Mouse (Mus musculus) forebrain, embryonic 13.5 days (tissue): ENCODE results near the gene Hist1h2ad. TPM values are rescaled to one million over a fixed set of nuclear protein-coding genes. Genes with fewer than 3 reads are reported as not detected.
"Not testable (repeated sequence)": the region's sequence is repeated elsewhere in the genome, so short reads cannot be mapped to it uniquely, and the experiment has no call there.

Experiments
- ATAC-seq: fragments of 200-750 bp; cut with Nextera tagmentation; 2 replicates; pipeline ENCODE4 v1.8.0; 2017
- H3K27ac ChIP-seq: fragments of 300-500 bp; sonication (generic); 2 replicates; pipeline ENCODE4 v1.5.1; 2015; ENCODE audit warnings: inconsistent platforms, mild to moderate bottlenecking, moderate library complexity
- H3K27me3 ChIP-seq: fragments of 300-500 bp; sonication (generic); 2 replicates; pipeline ENCODE4 v1.6.1; 2015; ENCODE audit warnings: mild to moderate bottlenecking, inconsistent platforms
- H3K36me3 ChIP-seq: fragments of 300-500 bp; sonication (generic); 2 replicates; pipeline ENCODE4 v1.6.1; 2015; ENCODE audit warnings: mild to moderate bottlenecking, inconsistent platforms; ENCODE audit not compliant: poor library complexity, severe bottlenecking
- H3K4me1 ChIP-seq: fragments of 300-500 bp; sonication (generic); 2 replicates; pipeline ENCODE4 v1.6.1; 2015; ENCODE audit warnings: inconsistent platforms
- H3K4me2 ChIP-seq: fragments of 300-500 bp; sonication (generic); 2 replicates; pipeline ENCODE4 v1.6.1; 2015; ENCODE audit warnings: inconsistent platforms, mild to moderate bottlenecking, moderate library complexity
- H3K4me3 ChIP-seq: fragments of 300-500 bp; sonication (generic); 2 replicates; pipeline ENCODE4 v1.5.1; 2015; ENCODE audit warnings: mild to moderate bottlenecking, inconsistent platforms
- H3K9ac ChIP-seq: fragments of 300-500 bp; sonication (generic); 2 replicates; pipeline ENCODE4 v1.6.1; 2015; ENCODE audit warnings: mild to moderate bottlenecking, inconsistent platforms
- H3K9me3 ChIP-seq: fragments of 300-500 bp; sonication (generic); replicated peaks from 2 replicates; pipeline ENCODE4 v1.6.1; 2016; ENCODE audit warnings: inconsistent platforms
- WGBS: fragments of 180-500 bp; shearing (Covaris S2); methylation state at CpG from one replicate; pipeline ENCODE4 v1.1.7; 2015; 5-methylcytosine and 5-hydroxymethylcytosine counted together
- polyA plus RNA-seq: library from polyadenylated mRNA; unstranded; fragments of >200 nt; fragmentation: Nextera tagmentation; extraction: Ambion mirVana; gene quantifications from 2 replicates; pipeline ENCODE4 v1.2.1, GENCODE M21; 2015

Gene Hist1h2ad
- polyA plus RNA-seq, 1 experiment from 2014 or later = 4.8 TPM

- 0 out of 2 replicates have a peak, but pooled peaks have one; percentile 11 for ATAC-seq
- H3K9me3 ChIP-seq = no peaks in the 10 kb centered on the region
- WGBS = under 1% methylated on average over 21 of the region's 21 CpGs
- H3K4me3 ChIP-seq = peak overlapping the region; percentile 50
- peak overlapping the region; percentile 85 for H3K9ac ChIP-seq
- peak overlapping the region; percentile 99 for H3K27ac ChIP-seq
- no peaks in the 10 kb centered on the region for H3K27me3 ChIP-seq
- peak overlapping the region; percentile 76 for H3K4me2 ChIP-seq
- H3K36me3 ChIP-seq = no peaks in the 10 kb centered on the region
- peaks cover 40% of the 10 kb centered on the region for H3K4me1 ChIP-seq
These were observed 10.9 kb downstream of the Hist1h2ad start for GRCm38 (mm10) chr13:23585029-23585441.

DNA sequence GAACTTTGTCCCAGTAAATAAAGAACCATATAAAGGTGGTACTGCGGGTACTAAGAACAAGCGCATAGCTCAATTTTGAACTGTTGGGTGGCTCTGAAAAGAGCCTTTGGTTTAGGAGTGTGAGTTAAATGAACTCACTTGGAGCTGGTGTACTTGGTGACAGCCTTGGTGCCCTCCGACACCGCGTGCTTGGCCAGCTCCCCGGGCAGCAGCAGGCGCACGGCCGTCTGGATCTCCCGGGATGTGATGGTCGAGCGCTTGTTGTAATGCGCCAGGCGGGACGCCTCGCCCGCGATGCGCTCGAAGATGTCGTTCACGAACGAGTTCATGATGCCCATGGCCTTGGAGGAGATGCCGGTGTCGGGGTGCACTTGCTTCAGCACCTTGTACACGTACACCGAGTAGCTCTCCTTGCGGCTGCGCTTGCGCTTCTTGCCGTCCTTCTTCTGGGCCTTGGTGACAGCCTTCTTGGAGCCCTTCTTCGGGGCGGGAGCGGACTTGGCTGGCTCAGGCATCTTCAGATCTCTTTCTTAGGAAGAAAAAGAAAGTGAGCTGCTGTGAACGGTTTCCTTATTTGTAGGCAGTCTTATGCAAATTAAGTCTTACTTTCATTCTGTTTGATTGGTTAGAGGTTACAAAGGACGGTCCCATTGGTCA lies 11.4 kb downstream of the Hist1h2ad start:
- ATAC-seq = peak; percentile 90
- H3K27ac ChIP-seq = peak overlapping the region; percentile 99
- not testable (repeated sequence) for H3K27me3 ChIP-seq, H3K36me3 ChIP-seq, H3K9me3 ChIP-seq
- WGBS = 0% methylated on average over 34 of the region's 36 CpGs
- H3K4me1 ChIP-seq = peaks cover 40% of the 10 kb centered on the region
- peak overlapping the region; percentile 50 for H3K4me3 ChIP-seq
- peak overlapping the region; percentile 85 for H3K9ac ChIP-seq
- H3K4me2 ChIP-seq = peak overlapping the region; percentile 76

DNA sequence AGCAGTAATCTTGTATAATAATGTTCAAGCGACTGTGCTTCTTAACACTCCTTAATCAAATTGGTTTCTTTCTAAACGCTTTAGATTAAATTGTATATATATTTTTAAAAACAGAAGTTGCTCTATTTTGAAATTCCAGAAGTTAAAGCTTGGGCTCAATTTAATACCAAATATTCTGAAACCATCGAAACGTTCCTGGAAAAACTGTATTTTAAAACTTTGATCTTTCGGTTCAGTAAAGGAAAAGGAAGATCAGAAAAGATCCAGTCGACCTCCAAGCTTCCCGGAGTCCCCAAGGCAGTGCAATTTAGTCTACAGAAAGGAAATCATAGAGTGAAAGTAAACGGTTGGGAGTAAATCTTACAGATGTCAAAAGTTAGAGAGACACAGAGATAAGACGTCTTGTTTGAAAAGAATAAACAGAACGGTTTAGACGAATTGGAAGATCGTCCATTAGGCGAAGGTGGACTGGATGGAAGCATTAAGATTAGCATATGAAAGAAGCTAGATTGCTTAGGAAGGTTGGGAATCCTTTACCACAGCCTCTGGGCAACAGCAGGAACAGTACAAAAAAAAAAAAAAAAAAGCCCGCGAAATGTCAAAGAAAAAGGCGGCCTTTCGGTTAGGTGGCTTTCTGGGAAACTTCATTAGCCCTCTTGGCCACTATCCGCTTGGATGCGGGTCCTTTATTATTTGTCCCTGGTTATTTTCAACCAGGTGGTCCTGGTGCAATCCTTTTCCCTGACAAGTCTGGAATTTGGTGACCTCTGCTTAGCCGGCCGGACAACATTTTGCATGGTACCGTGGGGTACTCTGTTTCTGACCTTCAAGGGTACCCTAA lies 12.1 kb downstream of the Hist1h2ad start:
- no peaks in the 10 kb centered on the region for H3K9me3 ChIP-seq
- peak overlapping the region; percentile 76 for H3K4me2 ChIP-seq
- WGBS = under 1% methylated on average over 22 of the region's 22 CpGs
- H3K36me3 ChIP-seq = no peaks in the 10 kb centered on the region
- no peak for ATAC-seq
- H3K27ac ChIP-seq = peak overlapping the region; percentile 93
- H3K4me3 ChIP-seq = peak overlapping the region; percentile 50
- peaks cover 40% of the 10 kb centered on the region for H3K4me1 ChIP-seq
- H3K27me3 ChIP-seq = no peaks in the 10 kb centered on the region
- peak overlapping the region; percentile 64 for H3K9ac ChIP-seq

- H3K4me2 ChIP-seq = peak overlapping the region; percentile 76
- no peaks in the 10 kb centered on the region for H3K9me3 ChIP-seq
- no peaks in the 10 kb centered on the region for H3K36me3 ChIP-seq
- H3K27ac ChIP-seq = peak overlapping the region; percentile 93
- peaks cover 39% of the 10 kb centered on the region for H3K4me1 ChIP-seq
- H3K27me3 ChIP-seq = no peaks in the 10 kb centered on the region
- H3K9ac ChIP-seq = peak overlapping the region; percentile 64
- ATAC-seq = no peak
- peak overlapping the region; percentile 50 for H3K4me3 ChIP-seq
- WGBS = 4% methylated on average over 1 of the region's 1 CpGs
These were observed 12.7 kb downstream of the Hist1h2ad start for GRCm38 (mm10) chr13:23586940-23587225.

DNA sequence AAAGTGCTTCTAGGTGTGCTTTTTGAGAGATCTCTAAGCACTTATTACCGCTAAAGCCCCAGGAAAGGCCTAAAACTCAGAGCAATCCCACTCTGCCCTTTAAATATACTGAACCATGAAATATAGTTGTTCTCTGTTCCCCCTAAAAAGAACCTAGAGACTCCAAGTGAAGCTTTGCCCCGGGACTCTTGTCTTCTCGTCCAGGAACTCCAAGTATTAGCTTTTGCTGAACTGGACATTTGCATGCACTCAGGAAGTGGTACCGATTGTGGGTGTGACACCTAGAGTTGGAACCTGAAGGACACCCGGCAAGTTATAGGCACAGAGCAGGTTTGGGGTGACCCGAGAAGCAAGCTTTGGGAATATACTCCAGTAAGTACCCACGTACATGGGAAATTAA lies 17.0 kb downstream of the Hist1h2ad start:
- 96% methylated on average over 7 of the region's 7 CpGs for WGBS
- no peak overlapping the region for H3K9ac ChIP-seq
- H3K36me3 ChIP-seq = no peaks in the 10 kb centered on the region
- no peak for ATAC-seq
- H3K27ac ChIP-seq = no peak overlapping the region
- H3K27me3 ChIP-seq = no peaks in the 10 kb centered on the region
- no peaks in the 10 kb centered on the region for H3K9me3 ChIP-seq
- peaks cover 9% of the 10 kb centered on the region; the same call in 1 of the 2 replicates for H3K4me1 ChIP-seq
- no peak overlapping the region for H3K4me2 ChIP-seq
- H3K4me3 ChIP-seq = no peak overlapping the region

DNA sequence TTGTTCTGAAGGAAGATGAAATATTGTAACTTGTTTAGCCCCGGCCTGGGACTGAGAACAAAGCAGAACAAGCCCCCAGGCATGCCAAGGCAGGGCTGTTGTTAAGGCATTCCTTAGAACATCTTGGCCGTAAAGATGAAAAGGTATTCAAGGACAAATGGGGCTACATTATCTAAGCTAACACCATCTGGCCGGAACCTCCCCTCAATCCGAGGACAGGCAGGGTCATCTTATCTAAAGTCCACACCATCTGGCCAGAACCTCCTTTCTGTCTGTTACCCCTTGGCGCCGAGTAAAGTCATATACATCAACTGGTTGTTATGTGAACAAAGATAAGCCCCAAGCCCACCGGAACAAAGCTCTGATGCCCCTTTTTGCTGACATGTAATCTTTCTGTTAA lies 17.7 kb downstream of the Hist1h2ad start:
- H3K4me3 ChIP-seq, H3K27me3 ChIP-seq, H3K4me1 ChIP-seq, H3K4me2 ChIP-seq, ATAC-seq, H3K36me3 ChIP-seq, H3K27ac ChIP-seq, H3K9ac ChIP-seq, H3K9me3 ChIP-seq: not testable (repeated sequence)
- WGBS = 95% methylated on average over 7 of the region's 7 CpGs

DNA sequence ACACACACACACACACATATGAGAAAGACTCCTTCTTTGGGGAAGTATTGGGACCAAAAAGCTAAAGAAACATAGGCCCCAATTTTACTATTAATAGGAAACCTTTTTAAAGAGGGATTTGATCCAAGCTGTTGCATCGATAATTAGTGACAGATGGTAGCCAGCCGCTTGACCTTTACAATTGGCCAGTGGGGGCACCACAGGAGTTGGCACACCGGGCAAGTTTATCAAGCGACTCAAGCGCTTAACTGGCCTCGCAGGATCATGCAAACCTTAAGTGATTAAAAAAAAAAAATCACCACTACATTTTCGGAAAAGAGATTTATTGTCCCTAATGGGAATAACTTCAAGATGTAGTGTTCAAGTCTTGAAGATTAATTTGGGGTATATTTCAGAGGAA lies 18.4 kb downstream of the Hist1h2ad start:
- WGBS = 91% methylated on average over 7 of the region's 7 CpGs
- H3K4me2 ChIP-seq = no peak overlapping the region
- H3K27me3 ChIP-seq = no peaks in the 10 kb centered on the region
- H3K27ac ChIP-seq = no peak overlapping the region
- no peak for ATAC-seq
- H3K36me3 ChIP-seq = no peaks in the 10 kb centered on the region
- H3K9ac ChIP-seq = no peak overlapping the region
- no peaks in the 10 kb centered on the region for H3K9me3 ChIP-seq
- no peak overlapping the region for H3K4me3 ChIP-seq
- no peaks in the 10 kb centered on the region for H3K4me1 ChIP-seq

GRCm38 (mm10) chr13:23593051-23593770 lies 19.0 kb downstream of the Hist1h2ad start:
- 90% methylated on average over 5 of the region's 5 CpGs for WGBS
- Histone ChIP-seq H3K36me3 (no peaks in the 10 kb centered on the region), H3K9me3 (no peaks in the 10 kb centered on the region), H3K27ac (no peak overlapping the region), H3K4me3 (no peak overlapping the region), H3K27me3 (no peaks in the 10 kb centered on the region), H3K9ac (no peak overlapping the region), H3K4me1 (no peaks in the 10 kb centered on the region), H3K4me2 (no peak overlapping the region)
- no peak for ATAC-seq

DNA sequence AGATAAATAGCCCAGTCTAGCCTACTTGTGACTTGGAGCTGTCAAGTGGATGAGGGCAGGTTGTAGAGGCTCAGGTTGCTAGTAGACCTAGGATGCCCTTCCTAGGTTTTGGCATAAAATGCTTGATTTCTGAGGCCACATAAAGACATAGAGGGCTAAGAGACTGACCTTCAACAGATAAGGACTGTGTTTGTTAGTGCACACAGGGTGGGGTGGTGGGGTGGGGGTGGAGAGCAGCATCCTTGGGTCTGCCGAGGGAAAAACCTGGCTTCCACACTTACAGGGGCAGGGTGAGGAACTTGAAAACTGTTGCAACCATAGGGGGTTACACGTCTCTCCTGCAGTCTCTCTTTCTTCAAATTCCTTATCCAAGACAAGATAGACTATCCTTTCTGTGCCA lies 21.0 kb downstream of the Hist1h2ad start:
- ATAC-seq = no peak
- no peak overlapping the region for H3K9ac ChIP-seq
- H3K4me3 ChIP-seq = no peak overlapping the region
- H3K27me3 ChIP-seq = no peaks in the 10 kb centered on the region
- H3K4me2 ChIP-seq = no peak overlapping the region
- H3K4me1 ChIP-seq = no peaks in the 10 kb centered on the region
- WGBS = 85% methylated on average over 2 of the region's 2 CpGs
- no peaks in the 10 kb centered on the region for H3K36me3 ChIP-seq
- no peak overlapping the region for H3K27ac ChIP-seq
- H3K9me3 ChIP-seq = no peaks in the 10 kb centered on the region

GRCm38 (mm10) chr13:23595622-23596372 lies 21.6 kb downstream of the Hist1h2ad start:
- Histone ChIP-seq H3K36me3 (no peaks in the 10 kb centered on the region), H3K9ac (no peak overlapping the region), H3K27ac (no peak overlapping the region), H3K9me3 (no peaks in the 10 kb centered on the region), H3K4me3 (no peak overlapping the region), H3K27me3 (no peaks in the 10 kb centered on the region), H3K4me1 (no peaks in the 10 kb centered on the region), H3K4me2 (no peak overlapping the region)
- ATAC-seq = no peak
- WGBS = 84% methylated on average over 7 of the region's 7 CpGs

- Histone ChIP-seq H3K9ac (no peak overlapping the region), H3K27me3 (no peaks in the 10 kb centered on the region), H3K4me1 (no peaks in the 10 kb centered on the region), H3K36me3 (no peaks in the 10 kb centered on the region), H3K9me3 (no peaks in the 10 kb centered on the region), H3K4me2 (no peak overlapping the region), H3K4me3 (no peak overlapping the region), H3K27ac (no peak overlapping the region)
- 7% methylated on average over 9 of the region's 9 CpGs for whole genome bisulfite sequencing
- ATAC-seq = 0 out of 2 replicates have a peak, but pooled peaks have one; percentile 30
These were observed 23.8 kb downstream of the Hist1h2ad start for GRCm38 (mm10) chr13:23597957-23598356.
